Mouse (Mus musculus) ES-E14 (cell line): ENCODE data around the gene Spsb1. TPM values are rescaled to one million over a fixed set of nuclear protein-coding genes. Genes with fewer than 3 reads are reported as not detected.

Source experiments
- DNase-seq: peaks from one replicate; pipeline ENCODE4 v3.0.0-alpha.2; 2013; ENCODE audit warnings: low read depth, low spot score
- H3K27ac ChIP-seq: 2 replicates; pipeline ENCODE4 v1.5.1; 2012; ENCODE audit warnings: low read depth, mild to moderate bottlenecking, low read length, moderate library complexity, mixed read lengths; ENCODE audit not compliant: poor library complexity, insufficient read depth, severe bottlenecking
- H3K36me3 ChIP-seq: 2 replicates; pipeline ENCODE4 v1.6.1; 2012; ENCODE audit warnings: mild to moderate bottlenecking, low read length, moderate library complexity, mixed read lengths; ENCODE audit not compliant: control insufficient read depth, poor library complexity, insufficient read depth, severe bottlenecking
- H3K4me1 ChIP-seq, 2 experiments: fragments of 150-350 bp in 1 of 2; sonication (generic) in 1 of 2; 2 replicates each; pipeline ENCODE4 v1.6.1; 2012; ENCODE audit warnings: low read length in 2 of 2, mild to moderate bottlenecking in 1 of 2, mixed read lengths in 1 of 2; ENCODE audit not compliant: control insufficient read depth in 2 of 2, insufficient read depth in 2 of 2, poor library complexity in 1 of 2
- H3K4me3 ChIP-seq, 2 experiments: fragments of 150-350 bp in 1 of 2; sonication (generic) in 1 of 2; 2 replicates each; pipeline ENCODE4 v1.5.1; 2012; ENCODE audit warnings: low read length in 2 of 2, low read depth in 1 of 2, mild to moderate bottlenecking in 1 of 2, mixed read lengths in 1 of 2; ENCODE audit not compliant: insufficient read depth in 1 of 2, poor library complexity in 1 of 2, severe bottlenecking in 1 of 2
- H3K9ac ChIP-seq: 2 replicates; pipeline ENCODE4 v1.6.1; 2012; ENCODE audit warnings: low read depth, mild to moderate bottlenecking, low read length, mixed read lengths; ENCODE audit not compliant: poor library complexity, insufficient read depth, severe bottlenecking
- H3K9me3 ChIP-seq: fragments of 150-350 bp; sonication (generic); 2 replicates; pipeline ENCODE4 v1.6.1; 2012; ENCODE audit warnings: low read depth, mild to moderate bottlenecking, low read length; ENCODE audit not compliant: control insufficient read depth, insufficient read depth
- CHD2 ChIP-seq: IDR thresholded peaks from 2 replicates; pipeline ENCODE4 v1.6.1; 2014; ENCODE audit warnings: mild to moderate bottlenecking, low read depth, low read length, inconsistent platforms
- HCFC1 ChIP-seq: IDR thresholded peaks from 2 replicates; pipeline ENCODE4 v1.6.1; 2012; ENCODE audit warnings: low read length, inconsistent platforms, borderline replicate concordance; ENCODE audit not compliant: insufficient read depth
- MAFK ChIP-seq: IDR thresholded peaks from 2 replicates; pipeline ENCODE4 v1.6.1; 2014; ENCODE audit warnings: mild to moderate bottlenecking, low read depth, low read length, inconsistent platforms; ENCODE audit not compliant: insufficient read depth
- ZC3H11A ChIP-seq: IDR thresholded peaks from 2 replicates; pipeline ENCODE4 v1.6.1; 2012; ENCODE audit warnings: low read depth, mild to moderate bottlenecking, inconsistent platforms, low read length, borderline replicate concordance
- ZNF384 ChIP-seq: IDR thresholded peaks from 2 replicates; pipeline ENCODE4 v1.6.1; 2012; ENCODE audit warnings: low read depth, low read length, inconsistent platforms
- in situ Hi-C, 2 experiments: fragments of 600-800 bp; cut with MboI; formaldehyde crosslinking; loops; one replicate each; pipeline ENCODE4 v1.15.1; 2025; ENCODE audit warnings: low sequenced_read_pairs in 2 of 2, inconsistent platforms in 1 of 2; ENCODE audit not compliant: unreplicated experiment in 2 of 2
- total RNA-seq: library from RNA; depleted of rRNA; stranded (reverse); fragments of 300-350 nt; gene quantifications from 2 replicates; pipeline ENCODE4 v1.2.3, GENCODE M21; 2012

Spsb1 gene
- total RNA-seq, 1 experiment = 12.0 TPM

GRCm38 (mm10) chr4:149851554-149851953, 103.3 kb downstream of the Spsb1 start:
- Histone ChIP-seq H3K9ac (no peak overlapping the region), H3K36me3 (no peaks in the 10 kb centered on the region), H3K27ac (no peak overlapping the region), H3K9me3 (no peaks in the 10 kb centered on the region), H3K4me1 (peaks cover 0 to 4% of the 10 kb centered on the region in 2 experiments; a peak in 2 of 4 replicates), H3K4me3 (no peak overlapping the region)
- in situ Hi-C loops = no loop called here
- DNase-seq = no peak
- TF ChIP-seq ZC3H11A (no peak), HCFC1 (no peak), ZNF384 (no peak), MAFK (no peak), CHD2 (no peak)

GRCm38 (mm10) chr4:149850674-149851073, 104.2 kb downstream of the Spsb1 start:
- no peaks in the 10 kb centered on the region for H3K36me3 ChIP-seq
- in situ Hi-C loops = no loop called here
- no peaks in the 10 kb centered on the region for H3K9me3 ChIP-seq
- no peak overlapping the region for H3K27ac ChIP-seq
- no peak for TF ChIP-seq HCFC1
- no peak for TF ChIP-seq ZNF384
- no peak for TF ChIP-seq CHD2
- no peak for TF ChIP-seq MAFK
- TF ChIP-seq ZC3H11A = no peak
- peaks cover 0 to 2% of the 10 kb centered on the region in 2 experiments; a peak in 2 of 4 replicates for H3K4me1 ChIP-seq
- no peak overlapping the region for H3K9ac ChIP-seq
- H3K4me3 ChIP-seq = no peak overlapping the region
- DNase-seq = no peak

GRCm38 (mm10) chr4:149850045-149850444, 104.8 kb downstream of the Spsb1 start:
- H3K4me3 ChIP-seq = no peak overlapping the region
- no peak for DNase-seq
- in situ Hi-C loops = no loop called here
- H3K9ac ChIP-seq = no peak overlapping the region
- no peak for TF ChIP-seq HCFC1
- no peak for TF ChIP-seq ZNF384
- TF ChIP-seq CHD2 = no peak
- no peak for TF ChIP-seq MAFK
- no peak for TF ChIP-seq ZC3H11A
- no peaks in the 10 kb centered on the region for H3K9me3 ChIP-seq
- H3K27ac ChIP-seq = no peak overlapping the region
- H3K4me1 ChIP-seq = peaks cover 0 to 2% of the 10 kb centered on the region in 2 experiments; a peak in 2 of 4 replicates
- H3K36me3 ChIP-seq = no peaks in the 10 kb centered on the region

- DNase-seq = no peak
- in situ Hi-C loops = no loop called here
- Histone ChIP-seq H3K36me3 (no peaks in the 10 kb centered on the region), H3K27ac (no peak overlapping the region), H3K9ac (no peak overlapping the region), H3K4me3 (no peak overlapping the region), H3K4me1 (no peaks in the 10 kb centered on the region), H3K9me3 (no peaks in the 10 kb centered on the region)
- TF ChIP-seq ZC3H11A (no peak), CHD2 (no peak), HCFC1 (no peak), ZNF384 (no peak), MAFK (no peak)
Measured at GRCm38 (mm10) chr4:149849035-149849434, 105.8 kb downstream of the Spsb1 start.
